Mouse (Mus musculus) midbrain, embryonic 16.5 days (tissue): Measurements from ENCODE around the gene Smim5. TPM values are rescaled to one million over a fixed set of nuclear protein-coding genes. Genes with fewer than 3 reads are reported as not detected.

ENCODE experiments used
- ATAC-seq: fragments of 200-750 bp; cut with Nextera tagmentation; 2 replicates; pipeline ENCODE4 v1.8.0; 2017; ENCODE audit warnings: moderate TSS enrichment
- H3K27ac ChIP-seq: fragments of 300-500 bp; sonication (generic); 2 replicates; pipeline ENCODE4 v1.5.1; 2014; ENCODE audit warnings: mild to moderate bottlenecking, low read length, mixed read lengths
- H3K27me3 ChIP-seq: fragments of 300-500 bp; sonication (generic); 2 replicates; pipeline ENCODE4 v1.6.1; 2014; ENCODE audit warnings: low read depth, low read length, mixed read lengths; ENCODE audit not compliant: control insufficient read depth, insufficient read depth
- H3K36me3 ChIP-seq: fragments of 300-500 bp; sonication (generic); 2 replicates; pipeline ENCODE4 v1.6.1; 2014; ENCODE audit warnings: mild to moderate bottlenecking, low read length, moderate library complexity, mixed read lengths; ENCODE audit not compliant: control insufficient read depth, insufficient read depth
- H3K4me1 ChIP-seq: fragments of 300-500 bp; sonication (generic); 2 replicates; pipeline ENCODE4 v1.6.1; 2014; ENCODE audit warnings: mild to moderate bottlenecking, low read length, mixed read lengths; ENCODE audit not compliant: control insufficient read depth, insufficient read depth
- H3K4me2 ChIP-seq: fragments of 300-500 bp; sonication (generic); 2 replicates; pipeline ENCODE4 v1.6.1; 2014; ENCODE audit warnings: mild to moderate bottlenecking, low read length, mixed read lengths
- H3K4me3 ChIP-seq: fragments of 300-500 bp; sonication (generic); 2 replicates; pipeline ENCODE4 v1.5.1; 2014; ENCODE audit warnings: low read depth, mild to moderate bottlenecking, low read length, moderate library complexity, mixed read lengths
- H3K9ac ChIP-seq: fragments of 300-500 bp; sonication (generic); 2 replicates; pipeline ENCODE4 v1.6.1; 2014; ENCODE audit warnings: low read depth, low read length, mixed read lengths
- H3K9me3 ChIP-seq: fragments of 300-500 bp; sonication (generic); replicated peaks from 2 replicates; pipeline ENCODE4 v1.6.1; 2014; ENCODE audit warnings: mild to moderate bottlenecking, low read length, mixed read lengths; ENCODE audit not compliant: control insufficient read depth, poor library complexity, severe bottlenecking
- WGBS: fragments of 180-500 bp; shearing (Covaris S2); extraction: QIAGEN DNeasy Blood & Tissue Kit; methylation state at CpG from one replicate; pipeline ENCODE4 v1.1.7; 2014; 5-methylcytosine and 5-hydroxymethylcytosine counted together
- polyA plus RNA-seq: library from polyadenylated mRNA; unstranded; fragments of >200 nt; fragmentation: Nextera tagmentation; extraction: Ambion mirVana; gene quantifications from 2 replicates; pipeline ENCODE4 v1.2.1, GENCODE M21; 2015

Gene Smim5
- polyA plus RNA-seq, 1 experiment from 2014 or later, result 1.5 TPM

GRCm38 (mm10) chr11:115901338-115902161 is 1.8 kb downstream of the Smim5 start:
- 84% methylated on average over 9 of the region's 9 CpGs for WGBS

GRCm38 (mm10) chr11:115902177-115902576 is 2.4 kb downstream of the Smim5 start:
- H3K27ac ChIP-seq, result no peak overlapping the region
- H3K27me3 ChIP-seq, result no peaks in the 10 kb centered on the region
- no peak overlapping the region for H3K4me2 ChIP-seq
- 84% methylated on average over 5 of the region's 5 CpGs for WGBS
- no peak for ATAC-seq
- H3K36me3 ChIP-seq, result no peaks in the 10 kb centered on the region
- H3K9me3 ChIP-seq, result no peaks in the 10 kb centered on the region
- no peak overlapping the region for H3K4me3 ChIP-seq
- H3K9ac ChIP-seq, result no peak overlapping the region
- no peaks in the 10 kb centered on the region for H3K4me1 ChIP-seq

More at GRCm38 (mm10) chr11:115901338-115902161, 1.8 kb downstream of the Smim5 start:
- no peaks in the 10 kb centered on the region for H3K36me3 ChIP-seq
- no peak overlapping the region for H3K27ac ChIP-seq
- no peak overlapping the region for H3K4me2 ChIP-seq
- no peak for ATAC-seq
- H3K4me3 ChIP-seq, result no peak overlapping the region
- H3K4me1 ChIP-seq, result no peaks in the 10 kb centered on the region
- H3K9ac ChIP-seq, result no peak overlapping the region
- no peaks in the 10 kb centered on the region for H3K9me3 ChIP-seq
- no peaks in the 10 kb centered on the region for H3K27me3 ChIP-seq

GRCm38 (mm10) chr11:115902831-115903230 is 3.1 kb downstream of the Smim5 start:
- Histone ChIP-seq H3K27me3 (no peaks in the 10 kb centered on the region), H3K9me3 (no peaks in the 10 kb centered on the region), H3K4me2 (no peak overlapping the region), H3K9ac (no peak overlapping the region), H3K4me1 (no peaks in the 10 kb centered on the region), H3K27ac (no peak overlapping the region), H3K36me3 (no peaks in the 10 kb centered on the region), H3K4me3 (no peak overlapping the region)
- 88% methylated on average over 1 of the region's 1 CpGs for WGBS
- ATAC-seq, result no peak

- Histone ChIP-seq H3K4me3 (no peak overlapping the region), H3K4me2 (no peak overlapping the region), H3K27ac (no peak overlapping the region), H3K27me3 (no peaks in the 10 kb centered on the region), H3K36me3 (peaks cover 5% of the 10 kb centered on the region; the same call in 1 of the 2 replicates), H3K9me3 (no peaks in the 10 kb centered on the region), H3K4me1 (no peaks in the 10 kb centered on the region), H3K9ac (no peak overlapping the region)
- no peak for ATAC-seq
- WGBS, result 74% methylated on average over 11 of the region's 11 CpGs
Measured at GRCm38 (mm10) chr11:115903384-115904230, 3.8 kb downstream of the Smim5 start.

GRCm38 (mm10) chr11:115904231-115904955 is 4.6 kb downstream of the Smim5 start:
- whole genome bisulfite sequencing, result 80% methylated on average over 8 of the region's 8 CpGs
- H3K4me3 ChIP-seq, result no peak overlapping the region
- peaks cover 5% of the 10 kb centered on the region; the same call in 1 of the 2 replicates for H3K36me3 ChIP-seq
- ATAC-seq, result no peak
- H3K9me3 ChIP-seq, result no peaks in the 10 kb centered on the region
- H3K27ac ChIP-seq, result no peak overlapping the region
- H3K4me2 ChIP-seq, result no peak overlapping the region
- H3K9ac ChIP-seq, result no peak overlapping the region
- H3K4me1 ChIP-seq, result no peaks in the 10 kb centered on the region
- no peaks in the 10 kb centered on the region for H3K27me3 ChIP-seq

GRCm38 (mm10) chr11:115904956-115905790 is 5.4 kb downstream of the Smim5 start:
- Histone ChIP-seq H3K27me3 (no peaks in the 10 kb centered on the region), H3K4me1 (no peaks in the 10 kb centered on the region), H3K9me3 (no peaks in the 10 kb centered on the region), H3K36me3 (peaks cover 5% of the 10 kb centered on the region; the same call in 1 of the 2 replicates), H3K9ac (peak overlapping the region; percentile 1; the same call in 1 of the 2 replicates), H3K4me2 (no peak overlapping the region), H3K4me3 (no peak overlapping the region), H3K27ac (no peak overlapping the region)
- 46% methylated on average over 16 of the region's 16 CpGs for WGBS
- ATAC-seq, result no peak

- WGBS, result 78% methylated on average over 3 of the region's 3 CpGs
- H3K4me1 ChIP-seq, result no peaks in the 10 kb centered on the region
- no peak overlapping the region for H3K4me3 ChIP-seq
- no peak overlapping the region for H3K27ac ChIP-seq
- no peak overlapping the region for H3K9ac ChIP-seq
- H3K9me3 ChIP-seq, result no peaks in the 10 kb centered on the region
- H3K4me2 ChIP-seq, result no peak overlapping the region
- H3K27me3 ChIP-seq, result no peaks in the 10 kb centered on the region
- no peak for ATAC-seq
- H3K36me3 ChIP-seq, result peaks cover 5% of the 10 kb centered on the region; the same call in 1 of the 2 replicates
Measured at GRCm38 (mm10) chr11:115906116-115906515, 6.3 kb downstream of the Smim5 start.

GRCm38 (mm10) chr11:115906521-115906920 is 6.8 kb downstream of the Smim5 start:
- H3K27ac ChIP-seq, result no peak overlapping the region
- H3K27me3 ChIP-seq, result no peaks in the 10 kb centered on the region

More at GRCm38 (mm10) chr11:115906521-115906920, 6.8 kb downstream of the Smim5 start:
- H3K4me1 ChIP-seq, result no peaks in the 10 kb centered on the region
- H3K9me3 ChIP-seq, result no peaks in the 10 kb centered on the region
- no peak overlapping the region for H3K4me2 ChIP-seq
- H3K36me3 ChIP-seq, result peaks cover 5% of the 10 kb centered on the region; the same call in 1 of the 2 replicates
- WGBS, result 88% methylated on average over 5 of the region's 5 CpGs
- ATAC-seq, result no peak
- H3K9ac ChIP-seq, result no peak overlapping the region
- no peak overlapping the region for H3K4me3 ChIP-seq
